Mouse (Mus musculus): Measurements from ENCODE around the gene Nfic. TPM values are rescaled to one million over a fixed set of nuclear protein-coding genes. Genes with fewer than 3 reads are reported as not detected.

The Nfic gene
- total RNA-seq, 2 experiments from 2014 or later = 60.0 to 60.1 TPM

GRCm38 (mm10) chr10:81422661-81423217 is 32.7 kb downstream of the Nfic start:
- TF ChIP-seq CTCF (conservative IDR thresholded peaks at IDR 0.05) = no peak

GRCm38 (mm10) chr10:81422191-81422590 is 33.2 kb downstream of the Nfic start:
- DNase-seq (ENCODE audit: low spot score in 2 of 2) = no peak
- Histone ChIP-seq H3K27ac (peak overlapping the region; percentile 28; the same call in 1 of the 2 replicates), H3K4me3 (no peak overlapping the region)
- TF ChIP-seq CTCF (conservative IDR thresholded peaks at IDR 0.05) = no peak

More at GRCm38 (mm10) chr10:81422661-81423217, 32.7 kb downstream of the Nfic start:
- no peak for DNase-seq (ENCODE audit: low spot score in 2 of 2)
- no peak overlapping the region for H3K4me3 ChIP-seq
- H3K27ac ChIP-seq = peak overlapping the region; percentile 28; the same call in 1 of the 2 replicates

GRCm38 (mm10) chr10:81421797-81422100 is 33.7 kb downstream of the Nfic start:
- no peak overlapping the region for H3K4me3 ChIP-seq
- H3K27ac ChIP-seq = no peak overlapping the region
- no peak for TF ChIP-seq CTCF (conservative IDR thresholded peaks at IDR 0.05)
- DNase-seq (ENCODE audit: low spot score in 2 of 2) = no peak

GRCm38 (mm10) chr10:81421041-81421796 is 34.2 kb downstream of the Nfic start:
- TF ChIP-seq CTCF (conservative IDR thresholded peaks at IDR 0.05) = no peak
- H3K27ac ChIP-seq = no peak overlapping the region
- H3K4me3 ChIP-seq = no peak overlapping the region
- no peak for DNase-seq (ENCODE audit: low spot score in 2 of 2)

GRCm38 (mm10) chr10:81420191-81420767 is 35.2 kb downstream of the Nfic start:
- H3K4me3 ChIP-seq = no peak overlapping the region
- no peak for TF ChIP-seq CTCF (conservative IDR thresholded peaks at IDR 0.05)
- no peak overlapping the region for H3K27ac ChIP-seq
- peak in 1 of 2 experiments; percentile 12 for DNase-seq (ENCODE audit: low spot score in 2 of 2)

GRCm38 (mm10) chr10:81419111-81419928 is 36.1 kb downstream of the Nfic start:
- no peak for TF ChIP-seq CTCF (conservative IDR thresholded peaks at IDR 0.05)
- no peak for DNase-seq (ENCODE audit: low spot score in 2 of 2)
- Histone ChIP-seq H3K27ac (peak overlapping the region; percentile 36; the same call in 1 of the 2 replicates), H3K4me3 (no peak overlapping the region)

GRCm38 (mm10) chr10:81418216-81419070 is 37.0 kb downstream of the Nfic start:
- peak overlapping the region; percentile 96; the same call in 1 of the 2 replicates for H3K27ac ChIP-seq
- TF ChIP-seq CTCF (conservative IDR thresholded peaks at IDR 0.05) = no peak
- DNase-seq (ENCODE audit: low spot score in 2 of 2) = no peak

GRCm38 (mm10) chr10:81417227-81418215 is 37.9 kb downstream of the Nfic start:
- peak overlapping the region; percentile 96 for H3K27ac ChIP-seq
- H3K4me3 ChIP-seq = peak overlapping the region; percentile 33
- no peak for DNase-seq (ENCODE audit: low spot score in 2 of 2)

More at GRCm38 (mm10) chr10:81418216-81419070, 37.0 kb downstream of the Nfic start:
- H3K4me3 ChIP-seq = no peak overlapping the region

GRCm38 (mm10) chr10:81416581-81417226 is 38.7 kb downstream of the Nfic start:
- peak; percentile 82 for TF ChIP-seq CTCF (conservative IDR thresholded peaks at IDR 0.05)
- peak overlapping the region; percentile 33 for H3K4me3 ChIP-seq
- H3K27ac ChIP-seq = peak overlapping the region; percentile 96
- DNase-seq (ENCODE audit: low spot score in 2 of 2) = peak; percentile 86 to 89

More at GRCm38 (mm10) chr10:81417227-81418215, 37.9 kb downstream of the Nfic start:
- no peak for TF ChIP-seq CTCF (conservative IDR thresholded peaks at IDR 0.05)

GRCm38 (mm10) chr10:81415549-81416310 is 39.7 kb downstream of the Nfic start:
- H3K4me3 ChIP-seq = no peak overlapping the region
- H3K27ac ChIP-seq = peak overlapping the region; percentile 96
- TF ChIP-seq CTCF (conservative IDR thresholded peaks at IDR 0.05) = no peak
- no peak for DNase-seq (ENCODE audit: low spot score in 2 of 2)
